Mouse (Mus musculus) E14TG2a.4 (cell line): Measurements from ENCODE around the gene Napsa.

ENCODE experiments used
- H3K27me3 ChIP-seq: 2 replicates; pipeline ENCODE4 v1.6.1; 2014; ENCODE audit warnings: low read length, control low read depth; ENCODE audit not compliant: insufficient read depth
- H3K36me3 ChIP-seq: 2 replicates; pipeline ENCODE4 v1.6.1; 2014; ENCODE audit warnings: low read length, control low read depth; ENCODE audit not compliant: insufficient read depth
- H3K4me1 ChIP-seq: replicated peaks from 2 replicates; pipeline ENCODE4 v1.6.1; 2014; ENCODE audit warnings: low read depth, low read length, control low read depth
- H3K4me3 ChIP-seq: replicated peaks from 2 replicates; pipeline ENCODE4 v1.5.1; 2014; ENCODE audit warnings: mild to moderate bottlenecking, low read length
- H3K9me3 ChIP-seq: 2 replicates; pipeline ENCODE4 v1.6.1; 2014; ENCODE audit warnings: low read length, control low read depth
- CTCF ChIP-seq: conservative IDR thresholded peaks from 2 replicates; pipeline ENCODE4 v1.5.1; 2014; ENCODE audit warnings: low read length
- NANOG ChIP-seq: IDR thresholded peaks from 2 replicates; pipeline ENCODE4 v1.6.1; 2014; ENCODE audit warnings: borderline replicate concordance, low read length, mixed read lengths
- POU5F1 ChIP-seq: IDR thresholded peaks from 2 replicates; pipeline ENCODE4 v1.6.1; 2014; ENCODE audit warnings: low read length, borderline replicate concordance

Napsa gene

GRCm38 (mm10) chr7:44570989-44571388, 1.2 kb upstream of the Napsa start:
- TF ChIP-seq NANOG (no peak), POU5F1 (no peak), CTCF (no peak)

GRCm38 (mm10) chr7:44571811-44572210, 369 bp upstream of the Napsa start:
- Histone ChIP-seq H3K27me3 (no peaks in the 10 kb centered on the region), H3K9me3 (no peaks in the 10 kb centered on the region), H3K4me1 (peaks cover 57% of the 10 kb centered on the region), H3K36me3 (no peaks in the 10 kb centered on the region), H3K4me3 (peak overlapping the region; percentile 48)
- TF ChIP-seq NANOG (no peak), CTCF (no peak), POU5F1 (no peak)

More at GRCm38 (mm10) chr7:44570989-44571388, 1.2 kb upstream of the Napsa start:
- Histone ChIP-seq H3K36me3 (no peaks in the 10 kb centered on the region), H3K9me3 (no peaks in the 10 kb centered on the region), H3K4me3 (peak overlapping the region; percentile 20; the same call in 1 of the 2 replicates), H3K4me1 (peaks cover 51% of the 10 kb centered on the region), H3K27me3 (no peaks in the 10 kb centered on the region)

- Histone ChIP-seq H3K27me3 (no peaks in the 10 kb centered on the region), H3K9me3 (no peaks in the 10 kb centered on the region), H3K4me1 (peaks cover 67% of the 10 kb centered on the region), H3K36me3 (no peaks in the 10 kb centered on the region), H3K4me3 (no peak overlapping the region)
- TF ChIP-seq POU5F1: no peak
- no peak for TF ChIP-seq NANOG
- no peak for TF ChIP-seq CTCF
Observed at GRCm38 (mm10) chr7:44572956-44573484, 840 bp downstream of the Napsa start.

- H3K27me3 ChIP-seq: no peaks in the 10 kb centered on the region
- TF ChIP-seq NANOG: no peak
- no peak for TF ChIP-seq POU5F1
- no peak for TF ChIP-seq CTCF
- H3K4me3 ChIP-seq: no peak overlapping the region
- no peaks in the 10 kb centered on the region for H3K9me3 ChIP-seq
- peaks cover 53% of the 10 kb centered on the region for H3K4me1 ChIP-seq
- 0 out of 2 replicates have a peak, but pooled peaks cover 3% of the 10 kb centered on the region for H3K36me3 ChIP-seq
Observed at GRCm38 (mm10) chr7:44576333-44576844, 4.2 kb downstream of the Napsa start.

GRCm38 (mm10) chr7:44581637-44582036, 9.5 kb downstream of the Napsa start:
- Histone ChIP-seq H3K4me3 (no peak overlapping the region), H3K9me3 (no peaks in the 10 kb centered on the region), H3K36me3 (peaks cover 21% of the 10 kb centered on the region), H3K27me3 (peaks cover 12% of the 10 kb centered on the region), H3K4me1 (peaks cover 37% of the 10 kb centered on the region)
- no peak for TF ChIP-seq CTCF
- no peak for TF ChIP-seq POU5F1
- TF ChIP-seq NANOG: no peak

GRCm38 (mm10) chr7:44582709-44583108, 10.5 kb downstream of the Napsa start:
- Histone ChIP-seq H3K4me1 (peaks cover 36% of the 10 kb centered on the region), H3K9me3 (no peaks in the 10 kb centered on the region), H3K4me3 (no peak overlapping the region), H3K36me3 (peaks cover 21% of the 10 kb centered on the region), H3K27me3 (peaks cover 19% of the 10 kb centered on the region)
- TF ChIP-seq CTCF: no peak
- no peak for TF ChIP-seq POU5F1
- TF ChIP-seq NANOG: no peak

GRCm38 (mm10) chr7:44583146-44583545, 11.0 kb downstream of the Napsa start:
- Histone ChIP-seq H3K9me3 (no peaks in the 10 kb centered on the region), H3K27me3 (peaks cover 23% of the 10 kb centered on the region), H3K36me3 (peaks cover 21% of the 10 kb centered on the region), H3K4me1 (peaks cover 40% of the 10 kb centered on the region), H3K4me3 (no peak overlapping the region)
- TF ChIP-seq POU5F1: no peak

GRCm38 (mm10) chr7:44584265-44584804, 12.2 kb downstream of the Napsa start:
- peaks cover 29% of the 10 kb centered on the region for H3K27me3 ChIP-seq
- H3K36me3 ChIP-seq: peaks cover 21% of the 10 kb centered on the region
- H3K9me3 ChIP-seq: no peaks in the 10 kb centered on the region
- H3K4me3 ChIP-seq: no peak overlapping the region
- peaks cover 49% of the 10 kb centered on the region for H3K4me1 ChIP-seq
- no peak for TF ChIP-seq NANOG
- no peak for TF ChIP-seq POU5F1
- no peak for TF ChIP-seq CTCF
